Mouse (Mus musculus) midbrain, postnatal 0 days (tissue): ENCODE data around the gene Trmt1. TPM values are rescaled to one million over a fixed set of nuclear protein-coding genes. Genes with fewer than 3 reads are reported as not detected.

Experiments
- ATAC-seq: fragments of 200-750 bp; cut with Nextera tagmentation; 2 replicates; pipeline ENCODE4 v1.8.0; 2017; ENCODE audit warnings: moderate number of reproducible peaks, mild to moderate bottlenecking, moderate TSS enrichment, moderate library complexity; ENCODE audit not compliant: low FRiP score
- DNase-seq: peaks from one replicate; pipeline ENCODE4 v3.0.0-alpha.2; 2015; ENCODE audit warnings: low spot score
- H3K27ac ChIP-seq: fragments of 300-500 bp; sonication (generic); 2 replicates; pipeline ENCODE4 v1.5.1; 2014; ENCODE audit warnings: low read depth, mild to moderate bottlenecking, low read length, mixed read lengths
- H3K27me3 ChIP-seq: fragments of 300-500 bp; sonication (generic); 2 replicates; pipeline ENCODE4 v1.6.1; 2014; ENCODE audit warnings: low read length, control low read depth, mixed read lengths; ENCODE audit not compliant: insufficient read depth
- H3K36me3 ChIP-seq: fragments of 300-500 bp; sonication (generic); 2 replicates; pipeline ENCODE4 v1.6.1; 2014; ENCODE audit warnings: low read length, control low read depth, mixed read lengths; ENCODE audit not compliant: insufficient read depth
- H3K4me1 ChIP-seq: fragments of 300-500 bp; sonication (generic); 2 replicates; pipeline ENCODE4 v1.6.1; 2014; ENCODE audit warnings: mild to moderate bottlenecking, control low read depth, antibody characterized with exemption, low read length, mixed read lengths; ENCODE audit not compliant: insufficient read depth
- H3K4me2 ChIP-seq: fragments of 300-500 bp; sonication (generic); 2 replicates; pipeline ENCODE4 v1.6.1; 2014; ENCODE audit warnings: low read depth, mild to moderate bottlenecking, low read length, mixed read lengths; ENCODE audit not compliant: poor library complexity, severe bottlenecking
- H3K4me3 ChIP-seq: fragments of 300-500 bp; sonication (generic); 2 replicates; pipeline ENCODE4 v1.5.1; 2014; ENCODE audit warnings: low read depth, mild to moderate bottlenecking, low read length, moderate library complexity
- H3K9ac ChIP-seq: fragments of 300-500 bp; sonication (generic); replicated peaks from 2 replicates; pipeline ENCODE4 v1.6.1; 2014; ENCODE audit warnings: mild to moderate bottlenecking, low read length, moderate library complexity, mixed read lengths; ENCODE audit not compliant: poor library complexity, severe bottlenecking
- H3K9me3 ChIP-seq: fragments of 300-500 bp; sonication (generic); 2 replicates; pipeline ENCODE4 v1.6.1; 2016; ENCODE audit warnings: low read length, control low read depth
- CTCF ChIP-seq: IDR thresholded peaks from 2 replicates; pipeline ENCODE4 v1.5.1; 2016; ENCODE audit warnings: antibody characterized with exemption, mild to moderate bottlenecking
- WGBS: fragments of 180-500 bp; shearing (Covaris S2); extraction: QIAGEN DNeasy Blood & Tissue Kit; methylation state at CpG from one replicate; pipeline ENCODE4 v1.1.7; 2014; 5-methylcytosine and 5-hydroxymethylcytosine counted together
- polyA plus RNA-seq: library from polyadenylated mRNA; unstranded; fragments of >200 nt; fragmentation: Nextera tagmentation; extraction: Ambion mirVana; gene quantifications from 2 replicates; pipeline ENCODE4 v1.2.1, GENCODE M21; 2015
- total RNA-seq: library from RNA; depleted of rRNA; stranded (reverse); fragments of >200 nt; gene quantifications from 2 replicates; pipeline ENCODE4 v1.2.3, GENCODE M21; 2014; rRNA removed

The Trmt1 gene
- total and polyA plus RNA-seq, 2 experiments from 2014 or later, result 74.2 to 99.5 TPM

DNA sequence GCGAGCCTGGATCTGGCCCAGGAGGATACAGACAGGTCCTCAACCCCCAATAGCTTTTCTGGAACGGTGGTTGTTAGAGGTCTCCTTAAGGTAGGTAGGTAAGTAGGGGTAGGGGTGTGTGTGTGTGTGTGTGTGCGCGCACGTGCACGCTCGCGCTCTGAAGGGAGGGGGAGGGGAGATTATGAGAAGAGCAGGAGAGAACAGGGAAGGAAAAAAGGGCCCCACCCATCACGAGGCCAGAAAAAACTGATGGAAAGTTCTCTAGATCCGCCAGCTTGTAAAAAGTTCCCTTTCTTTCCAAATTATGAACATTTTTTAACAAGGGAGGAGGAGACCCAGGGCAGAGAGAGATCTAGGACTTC, 56.9 kb downstream of the Trmt1 start:
- DNase-seq (no peak), ATAC-seq (no peak)
- H3K4me2 ChIP-seq, result no peak overlapping the region
- peaks cover 26% of the 10 kb centered on the region for H3K27me3 ChIP-seq
- H3K9me3 ChIP-seq, result no peaks in the 10 kb centered on the region
- H3K36me3 ChIP-seq, result no peaks in the 10 kb centered on the region
- TF ChIP-seq CTCF, result no peak
- WGBS, result 10% methylated on average over 10 of the region's 10 CpGs
- no peak overlapping the region for H3K9ac ChIP-seq
- no peak overlapping the region for H3K4me3 ChIP-seq
- H3K27ac ChIP-seq, result no peak overlapping the region
- H3K4me1 ChIP-seq, result no peaks in the 10 kb centered on the region

- ATAC-seq, result peak; percentile 45; the same call in 1 of the 2 replicates
- WGBS, result 7% methylated on average over 17 of the region's 17 CpGs
- Histone ChIP-seq H3K27me3 (peaks cover 21% of the 10 kb centered on the region; the same call in 1 of the 2 replicates), H3K4me2 (no peak overlapping the region), H3K4me3 (no peak overlapping the region), H3K4me1 (no peaks in the 10 kb centered on the region), H3K27ac (no peak overlapping the region), H3K36me3 (no peaks in the 10 kb centered on the region), H3K9me3 (no peaks in the 10 kb centered on the region), H3K9ac (no peak overlapping the region)
- peak; percentile 77 for DNase-seq
- no peak for TF ChIP-seq CTCF
These were observed 57.7 kb downstream of the Trmt1 start for GRCm38 (mm10) chr8:84743517-84744420.

GRCm38 (mm10) chr8:84745032-84745925, 59.2 kb downstream of the Trmt1 start:
- Histone ChIP-seq H3K4me1 (no peaks in the 10 kb centered on the region), H3K9me3 (no peaks in the 10 kb centered on the region), H3K36me3 (no peaks in the 10 kb centered on the region), H3K9ac (no peak overlapping the region), H3K27me3 (peaks cover 20% of the 10 kb centered on the region), H3K4me3 (no peak overlapping the region), H3K4me2 (no peak overlapping the region), H3K27ac (no peak overlapping the region)
- no peak for DNase-seq
- no peak for TF ChIP-seq CTCF
- ATAC-seq, result no peak
- WGBS, result 11% methylated on average over 16 of the region's 17 CpGs

Other genes starting within 250 kb of the Trmt1 start
- gene Ier2, start 23.5 kb upstream of the Trmt1 start, total RNA-seq, result 3.9 and 4.3 TPM in 2 replicates
- 12.8 and 14.7 TPM in 2 replicates for gene Ier2, start 23.5 kb upstream of the Trmt1 start, polyA plus RNA-seq
- gene Nacc1, start 1.6 kb downstream of the Trmt1 start, total RNA-seq, result 87.2 and 102 TPM in 2 replicates
- 13.7 and 13.8 TPM in 2 replicates for gene Nacc1, start 1.6 kb downstream of the Trmt1 start, polyA plus RNA-seq
- 4.6 and 4.8 TPM in 2 replicates for gene Lyl1, start 15.2 kb downstream of the Trmt1 start, total RNA-seq
- 2.0 and 2.8 TPM in 2 replicates for gene Lyl1, start 15.2 kb downstream of the Trmt1 start, polyA plus RNA-seq
- not detected in 2 replicates for gene G430095P16Rik, start 36.7 kb downstream of the Trmt1 start, total RNA-seq
- 0.39 and 0.71 TPM in 2 replicates for gene G430095P16Rik, start 36.7 kb downstream of the Trmt1 start, polyA plus RNA-seq
- gene Nfix, start 114.0 kb downstream of the Trmt1 start, total RNA-seq, result 40.1 and 62.5 TPM in 2 replicates
- 41.7 and 53.7 TPM in 2 replicates for gene Nfix, start 114.0 kb downstream of the Trmt1 start, polyA plus RNA-seq
- 7.6 and 7.7 TPM in 2 replicates for gene Dand5, start 136.5 kb downstream of the Trmt1 start, total RNA-seq
- gene Dand5, start 136.5 kb downstream of the Trmt1 start, polyA plus RNA-seq, result 12.6 and 14.5 TPM in 2 replicates
- 27.5 and 28.2 TPM in 2 replicates for gene Gadd45gip1, start 145.2 kb downstream of the Trmt1 start, total RNA-seq
- 42.9 and 45.1 TPM in 2 replicates for gene Gadd45gip1, start 145.2 kb downstream of the Trmt1 start, polyA plus RNA-seq
- gene Rad23a, start 154.4 kb downstream of the Trmt1 start, total RNA-seq, result 43.8 and 57.5 TPM in 2 replicates
- 83.5 and 88.3 TPM in 2 replicates for gene Rad23a, start 154.4 kb downstream of the Trmt1 start, polyA plus RNA-seq
- gene Calr, start 160.6 kb downstream of the Trmt1 start, total RNA-seq, result 369 and 436 TPM in 2 replicates
- gene Calr, start 160.6 kb downstream of the Trmt1 start, polyA plus RNA-seq, result 444 and 445 TPM in 2 replicates
- gene Farsa, start 170.7 kb downstream of the Trmt1 start, total RNA-seq, result 74.8 and 84.6 TPM in 2 replicates
- gene Farsa, start 170.7 kb downstream of the Trmt1 start, polyA plus RNA-seq, result 92.7 and 103 TPM in 2 replicates
- gene Syce2, start 185.8 kb downstream of the Trmt1 start, total RNA-seq, result 29.5 and 31.7 TPM in 2 replicates
- gene Syce2, start 185.8 kb downstream of the Trmt1 start, polyA plus RNA-seq, result 56.2 and 61.4 TPM in 2 replicates
- gene Gcdh, start 207.6 kb downstream of the Trmt1 start, total RNA-seq, result 22.1 and 30.5 TPM in 2 replicates
- 33.2 and 35.3 TPM in 2 replicates for gene Gcdh, start 207.6 kb downstream of the Trmt1 start, polyA plus RNA-seq
- 0.52 TPM in 1 of 2 replicates, not detected in the other for gene Klf1, start 215.6 kb downstream of the Trmt1 start, total RNA-seq
- gene Klf1, start 215.6 kb downstream of the Trmt1 start, polyA plus RNA-seq, result 0.36 and 0.52 TPM in 2 replicates
- 4.3 and 5.7 TPM in 2 replicates for gene Dnase2a, start 222.3 kb downstream of the Trmt1 start, total RNA-seq
- gene Dnase2a, start 222.3 kb downstream of the Trmt1 start, polyA plus RNA-seq, result 6.7 and 8.2 TPM in 2 replicates